Mouse (Mus musculus) embryonic fibroblast, embryonic 13.5 days (primary cell): Measurements from ENCODE around the gene Itpr2. TPM values are rescaled to one million over a fixed set of nuclear protein-coding genes. Genes with fewer than 3 reads are reported as not detected.

ENCODE experiments used
- H3K27ac ChIP-seq: 2 replicates; pipeline ENCODE4 v1.5.1; 2012; ENCODE audit warnings: low read length, control low read depth, inconsistent platforms; ENCODE audit not compliant: insufficient read depth
- H3K4me1 ChIP-seq: 2 replicates; pipeline ENCODE4 v1.6.1; 2011; ENCODE audit warnings: low read length; ENCODE audit not compliant: control insufficient read depth, insufficient read depth
- H3K4me3 ChIP-seq: 2 replicates; pipeline ENCODE4 v1.5.1; 2011; ENCODE audit warnings: mild to moderate bottlenecking, control low read depth, low read length; ENCODE audit not compliant: insufficient read depth
- CTCF ChIP-seq: IDR thresholded peaks from 2 replicates; pipeline ENCODE4 v1.5.1; 2011; ENCODE audit warnings: mild to moderate bottlenecking, control low read depth, low read length, moderate library complexity, borderline replicate concordance; ENCODE audit not compliant: insufficient read depth
- POLR2A ChIP-seq: IDR thresholded peaks from 2 replicates; pipeline ENCODE4 v1.6.1; 2011; ENCODE audit warnings: low read depth, mild to moderate bottlenecking, control low read depth, low read length, moderate library complexity
- polyA plus RNA-seq: library from polyadenylated mRNA; stranded (reverse); fragments of >200 nt; gene quantifications from 2 replicates; pipeline ENCODE4 v1.2.4, GENCODE M21; 2011; ENCODE audit warnings: low read depth; ENCODE audit not compliant: missing spikeins, insufficient read length

Itpr2 gene
- polyA plus RNA-seq, 1 experiment = 7.7 TPM

- Histone ChIP-seq H3K4me3 (no peak overlapping the region), H3K27ac (no peak overlapping the region), H3K4me1 (no peaks in the 10 kb centered on the region)
- TF ChIP-seq POLR2A (no peak), CTCF (no peak)
Measured at GRCm38 (mm10) chr6:146533146-146533545, 31.1 kb upstream of the Itpr2 start.

GRCm38 (mm10) chr6:146530769-146531168, 28.7 kb upstream of the Itpr2 start:
- Histone ChIP-seq H3K4me1 (peaks cover 4% of the 10 kb centered on the region; the same call in 1 of the 2 replicates), H3K27ac (no peak overlapping the region)

GRCm38 (mm10) chr6:146530363-146530762, 28.3 kb upstream of the Itpr2 start:
- TF ChIP-seq CTCF (no peak), POLR2A (no peak)
- no peak overlapping the region for H3K27ac ChIP-seq

More at GRCm38 (mm10) chr6:146530769-146531168, 28.7 kb upstream of the Itpr2 start:
- no peak overlapping the region for H3K4me3 ChIP-seq
- no peak for TF ChIP-seq POLR2A
- TF ChIP-seq CTCF = no peak

GRCm38 (mm10) chr6:146527537-146527936, 25.5 kb upstream of the Itpr2 start:
- peaks cover 4% of the 10 kb centered on the region; the same call in 1 of the 2 replicates for H3K4me1 ChIP-seq
- TF ChIP-seq POLR2A (no peak), CTCF (no peak)
- H3K4me3 ChIP-seq = no peak overlapping the region

More at GRCm38 (mm10) chr6:146530363-146530762, 28.3 kb upstream of the Itpr2 start:
- peaks cover 4% of the 10 kb centered on the region; the same call in 1 of the 2 replicates for H3K4me1 ChIP-seq
- H3K4me3 ChIP-seq = no peak overlapping the region

GRCm38 (mm10) chr6:146525500-146525899, 23.5 kb upstream of the Itpr2 start:
- Histone ChIP-seq H3K4me1 (peaks cover 6% of the 10 kb centered on the region; the same call in 1 of the 2 replicates), H3K27ac (no peak overlapping the region), H3K4me3 (no peak overlapping the region)
- TF ChIP-seq POLR2A (no peak), CTCF (no peak)

More at GRCm38 (mm10) chr6:146527537-146527936, 25.5 kb upstream of the Itpr2 start:
- H3K27ac ChIP-seq = peak overlapping the region; percentile 90

GRCm38 (mm10) chr6:146521456-146522245, 19.6 kb upstream of the Itpr2 start:
- TF ChIP-seq POLR2A = no peak
- TF ChIP-seq CTCF = no peak
- H3K27ac ChIP-seq = no peak overlapping the region
- 0 out of 2 replicates have a peak, but pooled peaks cover 2% of the 10 kb centered on the region for H3K4me1 ChIP-seq
- no peak overlapping the region for H3K4me3 ChIP-seq

GRCm38 (mm10) chr6:146519019-146519418, 17.0 kb upstream of the Itpr2 start:
- TF ChIP-seq CTCF = no peak
- no peak for TF ChIP-seq POLR2A
- H3K4me3 ChIP-seq = no peak overlapping the region
- 0 out of 2 replicates have a peak, but pooled peaks cover 2% of the 10 kb centered on the region for H3K4me1 ChIP-seq
- H3K27ac ChIP-seq = peak overlapping the region; percentile 35; the same call in 1 of the 2 replicates

GRCm38 (mm10) chr6:146515936-146516335, 13.9 kb upstream of the Itpr2 start:
- Histone ChIP-seq H3K4me3 (no peak overlapping the region), H3K27ac (no peak overlapping the region), H3K4me1 (no peaks in the 10 kb centered on the region)
- TF ChIP-seq CTCF (no peak), POLR2A (no peak)

- no peak overlapping the region for H3K27ac ChIP-seq
- H3K4me3 ChIP-seq = no peak overlapping the region
- no peaks in the 10 kb centered on the region for H3K4me1 ChIP-seq
- no peak for TF ChIP-seq CTCF
- no peak for TF ChIP-seq POLR2A
Measured at GRCm38 (mm10) chr6:146514531-146514948, 12.5 kb upstream of the Itpr2 start.

GRCm38 (mm10) chr6:146513899-146514298, 11.9 kb upstream of the Itpr2 start:
- Histone ChIP-seq H3K4me1 (no peaks in the 10 kb centered on the region), H3K4me3 (no peak overlapping the region), H3K27ac (no peak overlapping the region)
- TF ChIP-seq CTCF = no peak
- no peak for TF ChIP-seq POLR2A

GRCm38 (mm10) chr6:146513384-146513783, 11.4 kb upstream of the Itpr2 start:
- H3K4me1 ChIP-seq = no peaks in the 10 kb centered on the region
- no peak overlapping the region for H3K27ac ChIP-seq
- H3K4me3 ChIP-seq = no peak overlapping the region
- TF ChIP-seq CTCF (no peak), POLR2A (no peak)
